Mouse (Mus musculus) macrophage (primary cell): ENCODE data around the gene Vps33b. TPM values are rescaled to one million over a fixed set of nuclear protein-coding genes. Genes with fewer than 3 reads are reported as not detected.

Experiments
- H3K27ac ChIP-seq: fragments of 350-480 bp; formaldehyde crosslinking; 2 replicates; pipeline ENCODE4 v1.9.0; 2021
- H3K36me3 ChIP-seq: fragments of 350-480 bp; formaldehyde crosslinking; 2 replicates; pipeline ENCODE4 v1.9.0; 2021; ENCODE audit errors: inconsistent target
- H3K4me3 ChIP-seq: fragments of 350-480 bp; formaldehyde crosslinking; 2 replicates; pipeline ENCODE4 v1.9.0; 2021; ENCODE audit errors: inconsistent target
- H3K79me2 ChIP-seq: fragments of 350-480 bp; formaldehyde crosslinking; 2 replicates; pipeline ENCODE4 v1.9.0; 2021; ENCODE audit errors: inconsistent target
- WGBS: methylation state at CpG from one replicate; pipeline ENCODE4 v1.1.7; 2026; ENCODE audit warnings: inconsistent platforms; ENCODE audit not compliant: missing documents; 5-methylcytosine and 5-hydroxymethylcytosine counted together
- polyA plus RNA-seq: library from polyadenylated mRNA; stranded (reverse); fragments of 250-400 nt; gene quantifications from 3 replicates; pipeline ENCODE4 v1.2.4, GENCODE M21; 2018; ENCODE audit warnings: inconsistent platforms

Vps33b gene
- polyA plus RNA-seq, 1 experiment from 2014 or later = 9.4 TPM

- Histone ChIP-seq H3K4me3 (no peak overlapping the region), H3K27ac (no peak overlapping the region), H3K79me2 (no peaks in the 10 kb centered on the region), H3K36me3 (peaks cover 83% of the 10 kb centered on the region)
- 96% methylated on average over 3 of the region's 3 CpGs for WGBS
Measured at GRCm38 (mm10) chr7:80283226-80283918, 13.9 kb downstream of the Vps33b start.

DNA sequence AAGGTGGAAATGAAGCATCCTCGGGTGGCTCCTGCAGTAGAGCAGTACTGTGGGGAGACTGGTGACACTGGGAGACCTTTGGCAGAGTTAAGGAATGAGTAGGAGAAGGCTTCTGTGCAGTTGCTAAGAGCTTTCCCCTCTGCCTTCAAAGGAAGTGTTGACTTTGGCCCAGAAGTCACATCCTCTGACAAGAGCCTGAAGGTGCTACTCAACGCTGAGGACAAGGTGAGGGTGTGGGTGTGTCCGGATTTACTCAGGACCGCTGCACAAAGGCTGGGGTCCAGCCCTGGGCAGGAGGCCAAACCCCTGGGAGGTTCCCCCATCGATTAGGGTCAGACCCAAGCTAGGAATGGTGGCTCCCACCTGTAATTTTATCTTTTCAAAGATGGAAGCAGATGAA, 14.9 kb downstream of the Vps33b start:
- WGBS = 98% methylated on average over 5 of the region's 5 CpGs
- H3K79me2 ChIP-seq = no peaks in the 10 kb centered on the region
- H3K4me3 ChIP-seq = no peak overlapping the region
- no peak overlapping the region for H3K27ac ChIP-seq
- H3K36me3 ChIP-seq = peaks cover 74% of the 10 kb centered on the region

DNA sequence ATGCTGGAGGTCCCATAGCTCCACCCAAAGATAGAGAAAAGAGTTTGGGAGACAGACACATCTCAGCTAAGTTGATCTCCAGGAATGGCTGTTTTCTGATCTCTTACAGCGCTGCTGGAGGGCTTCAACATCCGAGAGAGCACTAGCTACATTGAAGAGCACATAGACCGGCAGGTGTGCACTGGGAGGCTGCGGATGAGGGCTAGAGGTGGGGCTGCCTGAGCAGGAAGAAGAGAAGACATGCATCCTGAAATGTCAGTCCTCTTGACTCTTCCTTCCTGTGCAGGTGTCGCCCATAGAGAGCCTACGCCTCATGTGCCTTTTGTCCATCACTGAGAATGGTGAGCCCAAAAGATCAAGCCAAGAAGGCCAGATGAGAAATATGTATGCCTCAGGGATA, 16.3 kb downstream of the Vps33b start:
- 96% methylated on average over 6 of the region's 6 CpGs for WGBS
- Histone ChIP-seq H3K79me2 (no peaks in the 10 kb centered on the region), H3K27ac (no peak overlapping the region), H3K4me3 (no peak overlapping the region), H3K36me3 (peaks cover 73% of the 10 kb centered on the region)

GRCm38 (mm10) chr7:80287736-80288135, 18.3 kb downstream of the Vps33b start:
- Histone ChIP-seq H3K27ac (no peak overlapping the region), H3K4me3 (no peak overlapping the region), H3K79me2 (no peaks in the 10 kb centered on the region), H3K36me3 (peaks cover 66% of the 10 kb centered on the region)
- WGBS = 95% methylated on average over 10 of the region's 10 CpGs

DNA sequence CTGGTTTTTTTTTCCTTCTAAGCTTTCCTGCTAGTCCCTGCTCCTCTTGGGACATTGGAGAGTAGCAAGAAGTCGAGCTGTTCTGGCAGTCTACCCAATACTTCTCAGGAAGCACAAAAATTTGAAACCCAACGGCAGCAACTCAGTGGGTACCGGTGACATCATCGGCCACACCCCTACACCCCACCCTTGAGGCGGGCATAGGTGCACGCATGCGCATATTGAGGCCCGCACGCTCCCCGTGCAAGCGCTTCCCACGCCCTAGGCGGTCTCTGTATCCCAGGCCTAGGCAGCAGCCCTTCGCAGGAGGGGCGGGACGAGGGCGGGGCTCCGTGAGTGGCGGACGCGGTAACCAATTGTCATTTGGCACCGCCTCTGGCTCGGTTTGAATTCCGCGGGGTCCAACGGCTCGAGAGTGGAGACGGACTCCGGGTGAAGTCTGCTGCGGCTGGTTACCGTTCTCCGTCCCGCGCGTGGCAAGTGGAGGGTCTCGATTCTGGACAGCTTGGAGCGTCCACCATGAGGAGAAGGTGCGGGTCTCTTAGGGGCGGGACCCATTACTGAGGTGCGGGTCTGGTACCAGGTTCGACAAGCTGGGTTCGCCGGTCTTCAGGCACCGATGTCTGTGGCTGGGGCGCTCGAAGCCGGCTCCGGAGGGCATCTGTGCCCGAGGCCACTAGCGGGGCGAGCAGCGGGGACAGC, 24.8 kb downstream of the Vps33b start, which contains the start of gene Prc1:
Gene Prc1, plus strand, starts transcription at position 389 of the 702 bp plus-strand sequence.
- H3K27ac ChIP-seq = peak within 1 kb of the TSS; percentile 56
- H3K79me2 ChIP-seq = peaks cover 42% of the 10 kb centered on the region
- under 1% methylated on average over 51 of the region's 52 CpGs for WGBS
- H3K4me3 ChIP-seq = peak within 1 kb of the TSS; percentile 59
- H3K36me3 ChIP-seq = peaks cover 12% of the 10 kb centered on the region; the same call in 1 of the 2 replicates

DNA sequence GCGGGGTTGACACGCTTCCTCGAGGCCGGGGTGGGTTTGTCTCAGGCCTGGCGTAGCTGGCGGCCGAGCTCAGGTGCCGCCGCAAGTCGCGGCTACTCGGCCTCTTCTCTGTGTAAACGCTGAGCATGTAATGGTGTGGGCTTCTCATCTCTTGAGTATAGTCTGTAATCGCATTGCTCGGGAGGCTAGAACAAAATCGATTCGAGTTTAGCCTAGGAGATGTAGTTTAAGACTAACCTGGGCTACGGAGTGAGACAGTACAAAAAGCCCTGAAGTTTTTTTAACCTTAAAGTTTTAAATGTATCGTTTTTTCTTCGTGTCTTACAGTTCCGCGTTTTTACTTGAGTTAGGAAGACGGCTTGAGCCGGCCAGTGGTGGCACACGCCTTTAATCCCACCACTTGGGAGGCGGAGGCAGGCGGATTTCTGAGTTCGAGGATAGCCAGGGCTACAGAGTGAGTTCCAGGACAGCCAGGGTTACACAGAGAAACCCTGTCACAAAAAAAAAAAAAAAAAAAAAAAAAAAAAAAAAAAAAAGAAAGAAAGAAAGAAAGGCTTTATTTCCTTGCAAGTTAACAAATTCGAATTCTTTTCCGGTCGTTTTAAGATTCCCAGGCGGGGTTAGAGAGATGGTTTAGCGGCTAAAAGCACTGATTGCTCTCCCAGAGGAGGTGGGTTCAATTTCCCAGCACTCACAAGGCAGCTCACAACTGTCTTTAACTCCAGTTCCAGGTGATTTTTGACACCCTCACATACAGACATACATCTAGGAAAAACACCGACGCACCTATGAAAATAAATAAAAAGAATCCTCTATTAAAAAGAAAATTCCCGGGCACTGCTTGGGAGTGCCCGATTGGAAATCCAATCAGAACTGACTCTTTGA, 25.6 kb downstream of the Vps33b start:
- Histone ChIP-seq H3K79me2 (peaks cover 50% of the 10 kb centered on the region), H3K4me3 (peak overlapping the region; percentile 59), H3K36me3 (peaks cover 10% of the 10 kb centered on the region; the same call in 1 of the 2 replicates), H3K27ac (peak overlapping the region; percentile 56)
- WGBS = 14% methylated on average over 29 of the region's 37 CpGs

DNA sequence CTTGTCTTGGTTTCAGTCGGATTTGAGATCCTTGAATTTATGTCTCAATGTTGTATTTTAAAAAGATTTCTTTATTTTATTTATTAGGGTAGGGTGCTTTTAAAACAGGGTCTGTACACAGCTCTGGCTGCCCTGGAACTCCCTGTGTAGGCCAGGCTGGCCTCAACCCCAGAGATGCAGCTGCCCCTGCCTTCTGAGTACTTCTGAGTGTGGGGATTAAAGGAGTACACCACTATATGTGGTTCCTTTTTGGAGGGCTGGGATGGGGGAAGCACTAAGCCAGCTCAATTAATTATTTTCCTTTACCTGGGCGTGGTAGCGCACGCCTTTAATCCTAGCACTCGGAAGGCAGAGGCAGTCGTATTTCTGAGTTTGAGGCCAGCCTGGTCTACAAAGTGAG, 27.0 kb downstream of the Vps33b start:
- no peaks in the 10 kb centered on the region; the same call in 1 of the 2 replicates for H3K36me3 ChIP-seq
- H3K79me2 ChIP-seq = peaks cover 63% of the 10 kb centered on the region
- 95% methylated on average over 5 of the region's 6 CpGs for WGBS
- no peak overlapping the region for H3K4me3 ChIP-seq
- H3K27ac ChIP-seq = no peak overlapping the region

DNA sequence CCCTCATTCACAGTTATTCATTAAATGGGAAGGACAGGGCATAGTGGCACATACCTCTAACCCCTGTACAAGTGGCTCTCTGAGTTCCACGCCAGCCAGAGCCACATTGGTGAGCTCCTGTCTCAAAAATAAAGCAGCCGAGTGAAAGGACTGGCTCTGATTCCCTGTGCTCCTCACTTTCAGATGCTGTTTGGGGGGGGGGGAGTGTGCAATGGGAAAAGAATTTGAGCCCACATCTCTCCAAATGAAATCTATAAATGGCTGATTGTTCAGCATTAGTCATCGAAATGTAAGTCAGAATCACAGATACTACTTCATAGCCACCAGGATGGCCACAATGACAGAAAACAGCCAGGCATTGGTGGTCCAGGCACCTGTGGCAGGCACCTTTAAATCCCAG, 27.6 kb downstream of the Vps33b start:
- no peak overlapping the region for H3K27ac ChIP-seq
- no peaks in the 10 kb centered on the region for H3K36me3 ChIP-seq
- H3K4me3 ChIP-seq = no peak overlapping the region
- peaks cover 68% of the 10 kb centered on the region for H3K79me2 ChIP-seq
- 79% methylated on average over 3 of the region's 3 CpGs for WGBS

DNA sequence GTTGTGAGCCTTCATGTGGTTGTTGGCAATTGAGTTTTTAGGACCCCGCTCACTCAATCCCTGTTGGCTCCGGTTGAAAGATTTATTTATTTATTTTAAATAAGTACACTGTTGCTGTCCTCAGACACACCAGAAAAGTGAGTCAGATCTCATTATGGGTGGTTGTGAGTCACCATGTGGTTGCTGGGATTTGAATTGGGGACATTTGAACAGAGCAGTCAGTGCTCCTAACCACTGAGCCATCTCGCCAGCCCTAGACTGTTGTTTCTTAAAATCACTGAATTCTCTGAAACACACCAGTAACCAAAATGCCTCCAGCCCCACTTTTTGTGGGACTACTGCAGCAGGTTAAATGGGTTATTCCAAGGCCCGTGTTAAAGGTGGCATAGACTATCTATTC, 29.3 kb downstream of the Vps33b start:
- Histone ChIP-seq H3K36me3 (no peaks in the 10 kb centered on the region), H3K4me3 (no peak overlapping the region), H3K79me2 (peaks cover 72% of the 10 kb centered on the region), H3K27ac (no peak overlapping the region)
- 86% methylated on average over 4 of the region's 4 CpGs for WGBS

DNA sequence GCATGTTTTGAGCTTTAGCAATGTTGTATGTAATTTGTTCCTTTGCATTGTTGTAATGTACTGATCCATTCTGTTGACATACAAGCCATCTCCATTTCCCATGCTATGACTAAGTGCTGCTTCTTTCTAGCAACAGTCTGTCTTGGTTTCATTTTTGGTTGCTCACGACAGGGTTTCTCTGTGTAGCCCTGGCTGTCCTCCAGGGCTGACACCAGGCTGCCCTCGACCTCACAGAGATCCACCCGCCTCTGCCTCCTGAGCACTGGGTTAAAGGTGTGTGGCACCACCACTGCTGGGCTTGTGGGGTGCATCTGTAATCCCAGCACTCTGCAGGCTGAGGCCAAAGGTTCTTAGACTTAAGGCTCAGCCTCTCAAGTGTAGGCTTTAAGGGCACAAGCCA, 30.1 kb downstream of the Vps33b start:
- Histone ChIP-seq H3K79me2 (peaks cover 72% of the 10 kb centered on the region), H3K4me3 (no peak overlapping the region), H3K36me3 (no peaks in the 10 kb centered on the region), H3K27ac (no peak overlapping the region)
- WGBS = 54% methylated on average over 3 of the region's 3 CpGs

DNA sequence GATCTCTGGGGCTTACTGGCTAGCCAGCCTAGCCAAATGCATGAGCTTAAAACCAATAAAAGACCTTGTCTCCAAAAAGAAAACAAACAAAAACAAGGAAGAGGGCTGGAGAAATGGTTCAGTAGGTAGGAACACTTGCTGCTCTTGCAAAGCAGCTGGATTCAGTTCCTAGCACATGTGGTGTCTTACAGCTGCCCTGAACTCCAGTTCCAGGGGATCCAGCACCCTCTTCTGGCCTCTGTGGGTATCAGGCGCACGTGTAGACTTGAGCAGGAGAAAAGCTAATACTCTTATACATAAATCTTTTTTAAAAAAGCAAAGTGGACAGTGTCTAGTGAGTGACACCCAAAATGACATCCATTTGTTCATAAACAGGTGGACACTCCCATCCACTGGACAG, 32.1 kb downstream of the Vps33b start:
- Histone ChIP-seq H3K4me3 (no peak overlapping the region), H3K79me2 (peaks cover 57% of the 10 kb centered on the region), H3K36me3 (no peaks in the 10 kb centered on the region), H3K27ac (no peak overlapping the region)
- 100% methylated on average over 2 of the region's 2 CpGs for WGBS

DNA sequence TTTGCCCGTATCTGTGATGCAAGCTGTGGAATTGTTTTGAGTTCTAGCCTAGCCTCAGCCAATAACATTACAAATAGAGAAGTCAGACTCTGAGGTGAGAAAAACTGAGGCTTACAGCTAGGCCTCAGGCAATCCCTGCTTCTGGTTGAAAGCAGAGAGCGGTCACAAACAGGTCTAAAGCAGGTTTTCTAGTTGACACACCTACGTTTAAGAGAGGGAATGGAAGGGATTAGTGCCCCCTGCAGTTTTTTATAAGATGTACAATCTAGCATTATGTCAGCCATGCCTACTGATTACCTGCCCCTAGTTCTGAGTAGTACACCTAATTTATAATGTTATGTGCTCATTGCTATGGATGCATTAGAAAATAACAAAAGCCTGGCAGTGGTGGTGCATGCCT, 38.3 kb downstream of the Vps33b start:
- H3K36me3 ChIP-seq = no peaks in the 10 kb centered on the region
- H3K27ac ChIP-seq = no peak overlapping the region
- 83% methylated on average over 3 of the region's 3 CpGs for WGBS
- no peak overlapping the region for H3K4me3 ChIP-seq
- H3K79me2 ChIP-seq = no peaks in the 10 kb centered on the region

DNA sequence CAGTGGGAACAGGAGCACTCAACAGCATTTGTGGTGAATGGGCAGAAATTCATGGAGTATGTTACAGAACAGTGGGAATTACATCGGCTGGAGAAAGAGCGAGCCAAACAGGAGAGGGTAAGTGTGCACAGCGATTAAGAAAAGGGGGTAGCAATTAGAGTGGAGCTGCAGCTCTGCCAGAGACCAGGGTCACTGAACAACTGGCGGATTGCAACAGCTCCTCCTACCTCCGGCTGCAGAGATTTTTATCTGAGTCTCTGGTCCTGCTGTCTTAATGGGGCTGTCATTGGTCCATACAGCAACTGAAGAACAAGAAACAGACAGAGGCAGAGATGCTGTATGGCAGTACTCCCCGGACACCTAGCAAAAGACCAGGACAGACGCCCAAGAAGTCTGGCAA, 41.3 kb downstream of the Vps33b start:
- Histone ChIP-seq H3K4me3 (no peak overlapping the region), H3K27ac (no peak overlapping the region), H3K79me2 (no peaks in the 10 kb centered on the region), H3K36me3 (peaks cover 4% of the 10 kb centered on the region; the same call in 1 of the 2 replicates)
- 87% methylated on average over 7 of the region's 7 CpGs for WGBS

GRCm38 (mm10) chr7:80315733-80316132, 46.3 kb downstream of the Vps33b start:
- Histone ChIP-seq H3K27ac (no peak overlapping the region), H3K36me3 (peaks cover 8% of the 10 kb centered on the region; the same call in 1 of the 2 replicates), H3K4me3 (no peak overlapping the region), H3K79me2 (no peaks in the 10 kb centered on the region)
- 83% methylated on average over 2 of the region's 2 CpGs for WGBS
